ENCODE assay signal across 8 mouse cellular contexts in the genomic region with DNA sequence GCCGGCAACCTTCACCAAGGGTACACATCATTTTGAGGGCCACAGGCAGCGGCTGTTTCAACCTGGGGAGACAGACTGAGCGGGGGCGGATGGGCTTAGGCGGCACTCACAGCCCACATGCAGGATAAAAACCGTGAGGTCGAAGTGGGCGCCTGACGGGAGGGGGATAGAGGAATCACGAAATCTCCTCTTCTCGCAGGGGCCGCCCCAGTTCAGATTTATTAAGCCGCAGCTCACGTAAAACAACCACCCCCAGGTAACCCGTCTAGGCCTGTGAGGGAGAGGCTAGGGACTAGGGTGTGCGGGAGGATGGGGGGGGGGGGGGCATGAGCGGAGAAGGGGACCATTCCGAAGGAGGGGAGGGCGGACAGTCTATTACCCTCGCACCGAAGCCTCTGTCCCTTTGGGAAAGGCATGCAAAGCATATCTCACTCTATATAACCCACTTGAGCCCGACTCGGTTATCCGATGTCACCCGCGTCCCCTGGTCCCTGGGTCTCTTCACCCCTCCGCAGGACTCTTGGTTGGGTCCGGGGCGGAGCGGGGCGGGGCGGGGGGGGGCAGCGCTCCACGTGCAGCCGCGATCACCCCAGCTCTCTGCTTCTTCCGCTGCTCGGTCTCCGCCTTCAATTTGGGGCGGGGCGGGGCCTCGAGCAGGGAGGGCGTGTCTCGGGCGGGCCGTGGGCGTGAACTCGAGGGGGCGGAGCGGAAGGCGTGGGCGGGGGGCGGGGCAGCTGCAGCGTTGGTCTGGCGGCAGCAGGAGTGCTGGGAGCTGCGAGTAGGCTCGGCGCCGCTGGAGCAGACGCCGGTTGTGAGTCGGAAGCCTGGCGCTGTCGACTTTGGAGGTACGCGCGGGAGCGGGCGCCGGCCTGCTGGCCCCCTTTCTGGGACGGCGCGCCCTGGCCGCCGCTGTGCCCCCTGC. TPM values are rescaled to one million over a fixed set of nuclear protein-coding genes. Genes with fewer than 3 reads are reported as not detected.
A peak's percentile ranks its signal among the peaks of the same experiment; 100 is the strongest.
DNase-seq lines count a peak whose midpoint lies in the region; ATAC-seq and TF ChIP-seq lines count a peak whose summit lies in the region.

Gene Frmd6 (plus strand): TSS at position 786 of the 922 bp plus-strand sequence.

- peak within 1 kb of the TSS; percentile 79 for H3K4me3 ChIP-seq in gastrocnemius, adult 2 months
- H3K4me3 ChIP-seq in hindbrain, postnatal 0 days (ENCODE audit: low read length) = peak within 1 kb of the TSS; percentile 62
- peak within 1 kb of the TSS; percentile 94 for H3K4me3 ChIP-seq in megakaryocyte, embryonic 14.5 days (replicated peaks)

- H3K9me3 ChIP-seq in hindbrain, postnatal 0 days (ENCODE audit: low read length) = no peaks in the 10 kb centered on the region
- no peaks in the 10 kb centered on the region for H3K9me3 ChIP-seq in megakaryocyte, embryonic 14.5 days

- no peaks in the 10 kb centered on the region for H3K36me3 ChIP-seq in hindbrain, postnatal 0 days (ENCODE audit: insufficient read depth, low read length)
- no peaks in the 10 kb centered on the region for H3K36me3 ChIP-seq in megakaryocyte, embryonic 14.5 days (replicated peaks; ENCODE audit: low read length)

- peaks cover 10% of the 10 kb centered on the region; the same call in 1 of the 2 replicates for H3K4me1 ChIP-seq in hindbrain, postnatal 0 days (ENCODE audit: insufficient read depth, low read length)
- peaks cover 37% of the 10 kb centered on the region for H3K4me1 ChIP-seq in megakaryocyte, embryonic 14.5 days

- no peaks in the 10 kb centered on the region for H3K27me3 ChIP-seq in hindbrain, postnatal 0 days (ENCODE audit: insufficient read depth, low read length)
- H3K27me3 ChIP-seq in megakaryocyte, embryonic 14.5 days (replicated peaks) = no peaks in the 10 kb centered on the region

- under 1% methylated on average over 58 of the region's 75 CpGs for WGBS in hindbrain, postnatal 0 days

- H3K27ac ChIP-seq in gastrocnemius, adult 2 months = peak within 1 kb of the TSS; percentile 98
- H3K27ac ChIP-seq in hindbrain, postnatal 0 days = peak within 1 kb of the TSS; percentile 93

- DNase-seq in WW6 (ENCODE audit: low read depth, low spot score) = peak; percentile 76
- peak; percentile 78 to 94 for DNase-seq in cerebellum, postnatal 4 days (ENCODE audit: low spot score in 2 of 2)
- DNase-seq in gastrocnemius, adult 2 months = peak; percentile 97
- DNase-seq in hindbrain, postnatal 0 days (ENCODE audit: low spot score) = peak; percentile 96
- peak; percentile 80 to 89 for DNase-seq in left cerebral cortex, adult 8-10 months (ENCODE audit: low spot score in 2 of 2)
- peak; percentile 95 to 97 for DNase-seq in right cerebral cortex, postnatal 10 days (ENCODE audit: low spot score in 2 of 2)
- DNase-seq in urinary bladder, postnatal 25 days (ENCODE audit: low spot score) = peak; percentile 91

- TF ChIP-seq CTCF in gastrocnemius, adult 2 months (IDR thresholded peaks at IDR 0.05) = peak; percentile 84; the same call in 1 of the 2 replicates
- TF ChIP-seq CTCF in hindbrain, postnatal 0 days (IDR thresholded peaks at IDR 0.05; ENCODE audit: low read depth) = peak; percentile 36; the same call in 1 of the 2 replicates

- H3K4me2 ChIP-seq in hindbrain, postnatal 0 days (ENCODE audit: low read depth, low read length) = peak within 1 kb of the TSS; percentile 61

- intact Hi-C loops in gastrocnemius, adult 2 months (cut with DNase I) = loop anchor here (5.0 to 10.0 kb wide), 4 partner anchors 87 to 1260 kb away; partner anchors contain the start of genes Jkamp and L3hypdh

- H3K9ac ChIP-seq in hindbrain, postnatal 0 days (replicated peaks; ENCODE audit: low read length) = peak within 1 kb of the TSS; percentile 70

- peak; percentile 96 for ATAC-seq in hindbrain, postnatal 0 days

RNA-seq across cellular contexts. Expression of gene Frmd6, which starts in this region (rescaled TPM):
- 10 to 100 TPM in 1 of 2 experiments, 1 to 10 TPM in 1; 9.8 to 14.2 TPM for total RNA-seq in gastrocnemius, adult 2 months (2021)
- 7.0 and 7.9 TPM in 2 replicates for total RNA-seq in hindbrain, postnatal 0 days (2014; rRNA removed)
- polyA plus RNA-seq in hindbrain, postnatal 0 days (2015; fragmentation: Nextera tagmentation; extraction: Ambion mirVana) = 5.8 and 6.5 TPM in 2 replicates
- total RNA-seq in left cerebral cortex, adult 8-10 months (2022) = 10 to 100 TPM; 31.3 to 40.3 (median 37.5) TPM
- 3.4 and 4.0 TPM in 2 replicates for polyA plus RNA-seq in megakaryocyte, embryonic 14.5 days (2012; ENCODE audit: insufficient read depth, low replicate concordance)

Comparison
In these comparisons a context has a peak if more than half of its experiments do, and no peak if none do; other contexts are left out.
1. Peak in every context shown above with its lines: DNase-seq, ATAC-seq, H3K4me3 ChIP-seq and H3K27ac ChIP-seq.